Mouse (Mus musculus) gastrocnemius, adult 18-20 months (tissue): ENCODE data around the gene Gsap. TPM values are rescaled to one million over a fixed set of nuclear protein-coding genes. Genes with fewer than 3 reads are reported as not detected.
"Not testable (repeated sequence)": the region's sequence is repeated elsewhere in the genome, so short reads cannot be mapped to it uniquely, and the experiment has no call there.

Experiments used
- DNase-seq: peaks from one replicate; pipeline ENCODE4 v3.0.0; 2021; ENCODE audit warnings: low spot score
- total RNA-seq, 2 experiments: library from RNA; stranded (reverse); gene quantifications; 2 replicates each; pipeline ENCODE4 v1.2.3; 2021

Gene Gsap
- total RNA-seq, 2 experiments from 2014 or later = 0.74 to 1.1 TPM

- no peak for DNase-seq
These were observed 6.6 kb upstream of the Gsap start for GRCm38 (mm10) chr5:21179496-21179895.

GRCm38 (mm10) chr5:21183046-21183445, 3.0 kb upstream of the Gsap start:
- DNase-seq = not testable (repeated sequence)

- DNase-seq = no peak
These were observed 766 bp downstream of the Gsap start for GRCm38 (mm10) chr5:21186821-21187220.

- no peak for DNase-seq
These were observed 2.4 kb downstream of the Gsap start for GRCm38 (mm10) chr5:21188435-21188834.

GRCm38 (mm10) chr5:21189036-21189435, 3.0 kb downstream of the Gsap start:
- no peak for DNase-seq

- DNase-seq = no peak
These were observed 3.4 kb downstream of the Gsap start for GRCm38 (mm10) chr5:21189460-21189859.

GRCm38 (mm10) chr5:21203504-21203903, 17.4 kb downstream of the Gsap start:
- DNase-seq = no peak

GRCm38 (mm10) chr5:21204157-21204556, 18.1 kb downstream of the Gsap start:
- no peak for DNase-seq

GRCm38 (mm10) chr5:21206014-21206413, 20.0 kb downstream of the Gsap start:
- DNase-seq = no peak

GRCm38 (mm10) chr5:21211406-21211805, 25.4 kb downstream of the Gsap start:
- no peak for DNase-seq

- no peak for DNase-seq
These were observed 26.9 kb downstream of the Gsap start for GRCm38 (mm10) chr5:21212933-21213332.

GRCm38 (mm10) chr5:21213801-21214200, 27.7 kb downstream of the Gsap start:
- no peak for DNase-seq

- DNase-seq = no peak
These were observed 31.6 kb downstream of the Gsap start for GRCm38 (mm10) chr5:21217453-21218294.

- no peak for DNase-seq
These were observed 46.8 kb downstream of the Gsap start for GRCm38 (mm10) chr5:21232876-21233275.

GRCm38 (mm10) chr5:21244575-21244974, 58.5 kb downstream of the Gsap start:
- no peak for DNase-seq

- DNase-seq = no peak
These were observed 59.2 kb downstream of the Gsap start for GRCm38 (mm10) chr5:21245241-21245640.

GRCm38 (mm10) chr5:21246794-21247193, 60.7 kb downstream of the Gsap start:
- DNase-seq = no peak

- DNase-seq = no peak
These were observed 61.9 kb downstream of the Gsap start for GRCm38 (mm10) chr5:21247916-21248315.

- DNase-seq = no peak
These were observed 62.8 kb downstream of the Gsap start for GRCm38 (mm10) chr5:21248834-21249233.

- DNase-seq = no peak
These were observed 68.9 kb downstream of the Gsap start for GRCm38 (mm10) chr5:21254731-21255525.

- no peak for DNase-seq
These were observed 69.6 kb downstream of the Gsap start for GRCm38 (mm10) chr5:21255551-21256132.

- no peak for DNase-seq
These were observed 71.1 kb downstream of the Gsap start for GRCm38 (mm10) chr5:21257126-21257525.
